Mouse (Mus musculus) liver, postnatal 0 days (tissue): ENCODE measurements around the gene Lrrc49. TPM values are rescaled to one million over a fixed set of nuclear protein-coding genes. Genes with fewer than 3 reads are reported as not detected.

Experiments used
- ATAC-seq: fragments of 200-750 bp; cut with Nextera tagmentation; 2 replicates; pipeline ENCODE4 v1.8.0; 2017; ENCODE audit warnings: mild to moderate bottlenecking, moderate library complexity
- DNase-seq: peaks from one replicate; pipeline ENCODE4 v3.0.0-alpha.2; 2016
- H3K27ac ChIP-seq: fragments of 300-500 bp; sonication (generic); 2 replicates; pipeline ENCODE4 v1.5.1; 2014; ENCODE audit warnings: antibody characterized with exemption, moderate library complexity, mild to moderate bottlenecking, low read depth
- H3K27me3 ChIP-seq: fragments of 300-500 bp; sonication (generic); 2 replicates; pipeline ENCODE4 v1.6.1; 2014; ENCODE audit warnings: low read length, control low read depth, mixed read lengths; ENCODE audit not compliant: insufficient read depth
- H3K36me3 ChIP-seq: fragments of 300-500 bp; sonication (generic); replicated peaks from 2 replicates; pipeline ENCODE4 v1.6.1; 2014; ENCODE audit warnings: mild to moderate bottlenecking, control low read depth, low read length, moderate library complexity, mixed read lengths; ENCODE audit not compliant: insufficient read depth
- H3K4me1 ChIP-seq: fragments of 300-500 bp; sonication (generic); 2 replicates; pipeline ENCODE4 v1.6.1; 2014; ENCODE audit warnings: antibody characterized with exemption, mild to moderate bottlenecking, control low read depth; ENCODE audit not compliant: insufficient read depth
- H3K4me2 ChIP-seq: fragments of 300-500 bp; sonication (generic); 2 replicates; pipeline ENCODE4 v1.6.1; 2014; ENCODE audit warnings: low read depth, mild to moderate bottlenecking, low read length, moderate library complexity, mixed read lengths
- H3K4me3 ChIP-seq: fragments of 300-500 bp; sonication (generic); 2 replicates; pipeline ENCODE4 v1.5.1; 2014; ENCODE audit warnings: low read depth, low read length
- H3K9ac ChIP-seq: fragments of 300-500 bp; sonication (generic); replicated peaks from 2 replicates; pipeline ENCODE4 v1.6.1; 2014; ENCODE audit warnings: mild to moderate bottlenecking, moderate library complexity
- H3K9me3 ChIP-seq: fragments of 300-500 bp; sonication (generic); 2 replicates; pipeline ENCODE4 v1.6.1; 2016; ENCODE audit warnings: mild to moderate bottlenecking, control low read depth, low read length, mixed read lengths
- CTCF ChIP-seq: sonication (generic); IDR thresholded peaks from 2 replicates; pipeline ENCODE4 v1.5.1; 2016; ENCODE audit warnings: antibody characterized with exemption, low read depth
- EP300 ChIP-seq: IDR thresholded peaks from 2 replicates; pipeline ENCODE4 v1.6.1; 2016; ENCODE audit warnings: antibody characterized with exemption, low read depth, mild to moderate bottlenecking
- WGBS: fragments of 180-500 bp; shearing (Covaris S2); extraction: QIAGEN DNeasy Blood & Tissue Kit; methylation state at CpG from one replicate; pipeline ENCODE4 v1.1.7; 2014; ENCODE audit not compliant: insufficient replicate concordance; 5-methylcytosine and 5-hydroxymethylcytosine counted together
- polyA plus RNA-seq: library from polyadenylated mRNA; unstranded; fragments of >200 nt; fragmentation: Nextera tagmentation; extraction: Ambion mirVana; gene quantifications from 2 replicates; pipeline ENCODE4 v1.2.1, GENCODE M21; 2015

Lrrc49 gene
- polyA plus RNA-seq, 1 experiment from 2014 or later, result 0.63 TPM

DNA sequence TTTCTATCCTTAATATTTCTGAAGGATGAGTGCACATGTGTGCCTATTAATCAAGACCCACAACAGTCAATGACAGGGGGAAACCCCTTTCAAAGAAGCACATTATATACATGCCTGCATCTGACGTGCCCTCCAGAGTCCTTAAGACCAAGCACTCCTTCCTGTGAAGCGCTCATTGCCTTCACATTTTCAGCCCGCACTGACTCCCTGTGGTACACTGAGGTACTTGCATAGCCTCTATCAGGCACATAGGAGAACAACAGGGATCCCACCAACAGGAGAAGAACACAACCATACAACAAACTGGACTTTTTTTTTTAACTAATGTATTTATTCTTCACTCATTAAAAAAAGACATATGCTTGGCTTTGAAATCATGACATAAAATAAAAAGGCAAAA lies 101.0 kb downstream of the Lrrc49 start:
- no peak for ATAC-seq
- Histone ChIP-seq H3K27ac (no peak overlapping the region), H3K9me3 (no peaks in the 10 kb centered on the region), H3K36me3 (no peaks in the 10 kb centered on the region), H3K27me3 (no peaks in the 10 kb centered on the region), H3K4me1 (no peaks in the 10 kb centered on the region), H3K4me3 (no peak overlapping the region), H3K4me2 (no peak overlapping the region), H3K9ac (no peak overlapping the region)
- TF ChIP-seq CTCF (peak; percentile 12; the same call in 1 of the 2 replicates), EP300 (no peak)
- DNase-seq, result no peak
- 75% methylated on average over 3 of the region's 3 CpGs for WGBS

GRCm38 (mm10) chr9:60585206-60585605 lies 102.8 kb downstream of the Lrrc49 start:
- no peak for ATAC-seq
- DNase-seq, result no peak
- 82% methylated on average over 5 of the region's 5 CpGs for WGBS
- no peaks in the 10 kb centered on the region for H3K4me1 ChIP-seq
- H3K9ac ChIP-seq, result no peak overlapping the region
- no peak overlapping the region for H3K4me2 ChIP-seq
- H3K4me3 ChIP-seq, result no peak overlapping the region
- no peaks in the 10 kb centered on the region for H3K36me3 ChIP-seq
- no peak for TF ChIP-seq EP300
- TF ChIP-seq CTCF, result no peak
- no peak overlapping the region for H3K27ac ChIP-seq
- H3K27me3 ChIP-seq, result no peaks in the 10 kb centered on the region
- H3K9me3 ChIP-seq, result no peaks in the 10 kb centered on the region

- no peaks in the 10 kb centered on the region for H3K9me3 ChIP-seq
- H3K9ac ChIP-seq, result no peak overlapping the region
- WGBS, result 80% methylated on average over 7 of the region's 7 CpGs
- no peak for ATAC-seq
- H3K4me1 ChIP-seq, result no peaks in the 10 kb centered on the region
- DNase-seq, result no peak
- H3K4me3 ChIP-seq, result no peak overlapping the region
- H3K4me2 ChIP-seq, result no peak overlapping the region
- H3K27me3 ChIP-seq, result no peaks in the 10 kb centered on the region
- H3K36me3 ChIP-seq, result no peaks in the 10 kb centered on the region
- H3K27ac ChIP-seq, result no peak overlapping the region
- TF ChIP-seq EP300 (no peak), CTCF (no peak)
These were observed 105.4 kb downstream of the Lrrc49 start for GRCm38 (mm10) chr9:60582553-60582952.

GRCm38 (mm10) chr9:60573011-60573410 lies 114.9 kb downstream of the Lrrc49 start:
- WGBS, result 84% methylated on average over 7 of the region's 7 CpGs
- no peaks in the 10 kb centered on the region for H3K36me3 ChIP-seq
- no peak overlapping the region for H3K9ac ChIP-seq
- DNase-seq (no peak), ATAC-seq (no peak)
- H3K4me1 ChIP-seq, result no peaks in the 10 kb centered on the region
- no peak overlapping the region for H3K27ac ChIP-seq
- no peak for TF ChIP-seq CTCF
- no peak for TF ChIP-seq EP300
- no peaks in the 10 kb centered on the region for H3K9me3 ChIP-seq
- H3K4me3 ChIP-seq, result no peak overlapping the region
- no peaks in the 10 kb centered on the region for H3K27me3 ChIP-seq
- H3K4me2 ChIP-seq, result no peak overlapping the region

GRCm38 (mm10) chr9:60571725-60572124 lies 116.2 kb downstream of the Lrrc49 start:
- H3K9me3 ChIP-seq, result no peaks in the 10 kb centered on the region
- no peak overlapping the region for H3K4me3 ChIP-seq
- H3K9ac ChIP-seq, result no peak overlapping the region
- H3K27me3 ChIP-seq, result no peaks in the 10 kb centered on the region
- ATAC-seq, result no peak
- H3K4me1 ChIP-seq, result no peaks in the 10 kb centered on the region
- no peak overlapping the region for H3K27ac ChIP-seq
- DNase-seq, result no peak
- H3K4me2 ChIP-seq, result no peak overlapping the region
- TF ChIP-seq EP300 (no peak), CTCF (no peak)
- no peaks in the 10 kb centered on the region for H3K36me3 ChIP-seq
- WGBS, result 60% methylated on average over 4 of the region's 4 CpGs

DNA sequence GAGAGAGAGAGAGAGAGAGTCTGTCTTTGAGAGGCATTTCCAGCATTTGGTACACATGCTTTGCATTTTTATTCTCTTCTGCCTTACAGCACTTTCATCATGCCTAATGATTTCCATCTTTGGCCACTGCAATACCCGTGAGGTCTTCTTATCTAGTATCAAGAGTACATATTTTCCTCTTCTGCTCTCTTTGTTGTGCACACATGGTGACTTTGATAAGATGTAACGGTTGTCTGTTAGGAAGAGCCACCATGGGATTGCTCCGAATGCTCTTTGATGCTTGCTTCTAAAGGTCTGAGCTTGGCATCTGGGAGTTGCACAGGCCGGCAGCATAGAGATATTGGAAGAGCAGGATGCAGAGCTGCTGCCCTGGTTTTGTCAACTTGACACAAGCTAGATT lies 116.9 kb downstream of the Lrrc49 start:
- TF ChIP-seq EP300 (peak; percentile 71), CTCF (no peak)
- H3K27me3 ChIP-seq, result no peaks in the 10 kb centered on the region
- no peak overlapping the region for H3K9ac ChIP-seq
- ATAC-seq, result no peak
- H3K36me3 ChIP-seq, result no peaks in the 10 kb centered on the region
- 34% methylated on average over 4 of the region's 4 CpGs for WGBS
- H3K27ac ChIP-seq, result no peak overlapping the region
- H3K4me1 ChIP-seq, result no peaks in the 10 kb centered on the region
- H3K4me3 ChIP-seq, result no peak overlapping the region
- no peak overlapping the region for H3K4me2 ChIP-seq
- no peak for DNase-seq
- H3K9me3 ChIP-seq, result no peaks in the 10 kb centered on the region

GRCm38 (mm10) chr9:60569366-60569765 lies 118.6 kb downstream of the Lrrc49 start:
- Histone ChIP-seq H3K4me2 (no peak overlapping the region), H3K36me3 (no peaks in the 10 kb centered on the region), H3K9ac (no peak overlapping the region), H3K27ac (no peak overlapping the region), H3K4me1 (no peaks in the 10 kb centered on the region), H3K9me3 (no peaks in the 10 kb centered on the region), H3K4me3 (no peak overlapping the region), H3K27me3 (no peaks in the 10 kb centered on the region)
- TF ChIP-seq EP300, result no peak
- TF ChIP-seq CTCF, result no peak
- 78% methylated on average over 2 of the region's 2 CpGs for WGBS
- ATAC-seq (no peak), DNase-seq (no peak)
